Mouse (Mus musculus) kidney, embryonic 14.5 days (tissue): ENCODE results near the gene Tcf15. TPM values are rescaled to one million over a fixed set of nuclear protein-coding genes. Genes with fewer than 3 reads are reported as not detected.

ENCODE experiments used
- ATAC-seq: fragments of 200-750 bp; cut with Nextera tagmentation; 2 replicates; pipeline ENCODE4 v1.8.0; 2017; ENCODE audit warnings: moderate number of reproducible peaks, mild to moderate bottlenecking, moderate TSS enrichment, moderate library complexity; ENCODE audit not compliant: low FRiP score, low TSS enrichment
- H3K27ac ChIP-seq: fragments of 300-500 bp; sonication (generic); 2 replicates; pipeline ENCODE4 v1.5.1; 2014; ENCODE audit warnings: low read depth, mild to moderate bottlenecking, low read length, moderate library complexity, mixed read lengths
- H3K27me3 ChIP-seq: fragments of 300-500 bp; sonication (generic); 2 replicates; pipeline ENCODE4 v1.6.1; 2014; ENCODE audit warnings: mild to moderate bottlenecking, low read length; ENCODE audit not compliant: control insufficient read depth, insufficient read depth
- H3K36me3 ChIP-seq: fragments of 300-500 bp; sonication (generic); 2 replicates; pipeline ENCODE4 v1.6.1; 2014; ENCODE audit warnings: low read length, mixed read lengths; ENCODE audit not compliant: control insufficient read depth, insufficient read depth
- H3K4me1 ChIP-seq: fragments of 300-500 bp; sonication (generic); 2 replicates; pipeline ENCODE4 v1.6.1; 2014; ENCODE audit warnings: low read length, mixed read lengths; ENCODE audit not compliant: control insufficient read depth, insufficient read depth
- H3K4me2 ChIP-seq: fragments of 300-500 bp; sonication (generic); replicated peaks from 2 replicates; pipeline ENCODE4 v1.6.1; 2014; ENCODE audit warnings: low read depth, mild to moderate bottlenecking, low read length
- H3K4me3 ChIP-seq: fragments of 300-500 bp; sonication (generic); 2 replicates; pipeline ENCODE4 v1.5.1; 2014; ENCODE audit warnings: mild to moderate bottlenecking, low read length
- H3K9ac ChIP-seq: fragments of 300-500 bp; sonication (generic); 2 replicates; pipeline ENCODE4 v1.6.1; 2014; ENCODE audit warnings: low read depth, mild to moderate bottlenecking, low read length, moderate library complexity
- H3K9me3 ChIP-seq: fragments of 300-500 bp; sonication (generic); 2 replicates; pipeline ENCODE4 v1.6.1; 2016; ENCODE audit warnings: low read length; ENCODE audit not compliant: control insufficient read depth
- WGBS: fragments of 180-500 bp; shearing (Covaris S2); extraction: QIAGEN DNeasy Blood & Tissue Kit; methylation state at CpG from one replicate; pipeline ENCODE4 v1.1.7; 2014; 5-methylcytosine and 5-hydroxymethylcytosine counted together
- polyA plus RNA-seq: library from polyadenylated mRNA; unstranded; fragments of >200 nt; fragmentation: Nextera tagmentation; extraction: Ambion mirVana; gene quantifications from 2 replicates; pipeline ENCODE4 v1.2.1, GENCODE M21; 2014

Gene Tcf15
- polyA plus RNA-seq, 1 experiment from 2014 or later, result 18.2 TPM

DNA sequence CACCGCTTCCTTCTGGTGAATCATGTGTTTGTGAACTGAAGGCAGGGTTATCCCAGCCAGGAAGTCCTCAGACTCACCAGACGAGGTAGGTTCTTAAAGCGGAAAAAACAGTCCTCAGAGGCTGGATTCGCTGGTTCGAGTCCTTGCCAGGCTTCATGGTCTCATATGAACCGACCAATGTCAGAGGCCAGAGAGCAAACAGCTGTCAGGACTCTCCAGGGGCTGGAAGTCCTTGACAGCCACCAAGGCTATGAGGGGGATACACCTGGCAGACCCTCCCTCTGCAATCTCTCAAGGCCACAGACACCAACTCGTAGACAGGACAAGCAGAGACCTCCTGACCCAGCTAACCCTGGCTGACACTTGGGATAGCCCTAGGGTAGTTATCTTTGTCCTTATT is 45.9 kb downstream of the Tcf15 start:
- H3K36me3 ChIP-seq, result no peaks in the 10 kb centered on the region
- H3K27me3 ChIP-seq, result no peaks in the 10 kb centered on the region
- H3K9ac ChIP-seq, result no peak overlapping the region
- H3K4me1 ChIP-seq, result no peaks in the 10 kb centered on the region
- no peak for ATAC-seq
- no peak overlapping the region for H3K4me2 ChIP-seq
- 54% methylated on average over 7 of the region's 7 CpGs for WGBS
- no peak overlapping the region for H3K4me3 ChIP-seq
- no peaks in the 10 kb centered on the region for H3K9me3 ChIP-seq
- 0 out of 2 replicates have a peak overlapping the region, but pooled peaks have one; percentile 6 for H3K27ac ChIP-seq

- Histone ChIP-seq H3K36me3 (no peaks in the 10 kb centered on the region), H3K9me3 (no peaks in the 10 kb centered on the region), H3K9ac (no peak overlapping the region), H3K27ac (no peak overlapping the region), H3K4me1 (no peaks in the 10 kb centered on the region), H3K4me3 (no peak overlapping the region), H3K27me3 (no peaks in the 10 kb centered on the region), H3K4me2 (no peak overlapping the region)
- 64% methylated on average over 9 of the region's 9 CpGs for WGBS
- no peak; the same call in 1 of the 2 replicates for ATAC-seq
Observed at GRCm38 (mm10) chr2:152189640-152190039, 46.3 kb downstream of the Tcf15 start.

GRCm38 (mm10) chr2:152190161-152190560 is 46.8 kb downstream of the Tcf15 start:
- H3K9me3 ChIP-seq, result no peaks in the 10 kb centered on the region
- H3K4me1 ChIP-seq, result no peaks in the 10 kb centered on the region
- no peaks in the 10 kb centered on the region for H3K36me3 ChIP-seq
- H3K4me3 ChIP-seq, result no peak overlapping the region
- no peak for ATAC-seq
- H3K4me2 ChIP-seq, result no peak overlapping the region
- no peak overlapping the region for H3K27ac ChIP-seq
- H3K9ac ChIP-seq, result no peak overlapping the region
- H3K27me3 ChIP-seq, result no peaks in the 10 kb centered on the region
- 75% methylated on average over 7 of the region's 7 CpGs for WGBS

DNA sequence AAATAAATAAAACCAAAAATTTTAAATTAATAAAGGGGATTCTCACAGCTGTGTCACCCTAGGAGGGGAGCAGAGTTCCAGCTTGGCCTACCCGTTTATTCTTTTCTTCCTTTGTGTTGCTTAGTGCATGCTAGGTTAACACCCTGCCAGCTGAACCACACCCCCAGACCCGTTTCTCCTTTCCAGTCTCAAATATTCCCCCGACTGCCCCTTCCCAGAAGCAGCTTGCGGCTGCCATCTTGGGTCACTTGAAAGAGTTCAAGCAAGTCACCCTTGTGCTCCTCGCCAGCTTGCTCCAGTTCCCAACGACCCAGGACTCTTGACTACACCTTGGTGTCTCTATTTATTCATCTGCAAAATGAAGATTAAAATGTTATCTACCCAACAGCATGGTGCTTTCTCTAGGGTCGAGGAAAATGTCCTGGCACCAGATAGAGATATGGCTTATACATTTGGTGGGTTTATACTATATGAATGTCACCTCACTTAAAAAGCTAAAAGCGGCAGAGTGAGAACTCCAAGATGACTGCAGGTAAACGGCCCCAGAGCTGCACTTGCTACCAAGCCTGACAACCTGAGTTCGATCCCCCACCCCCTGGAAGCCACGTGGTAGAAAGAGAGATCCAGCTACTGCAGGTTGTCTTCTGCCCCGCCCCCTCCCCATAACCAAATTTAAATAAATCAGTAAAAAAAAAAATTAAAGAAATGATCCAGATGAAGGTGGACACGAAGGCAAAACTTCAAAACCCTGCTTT is 49.4 kb downstream of the Tcf15 start:
- H3K4me1 ChIP-seq, result no peaks in the 10 kb centered on the region
- WGBS, result 78% methylated on average over 13 of the region's 13 CpGs
- no peak for ATAC-seq

GRCm38 (mm10) chr2:152193346-152193710 is 50.0 kb downstream of the Tcf15 start:
- 71% methylated on average over 7 of the region's 7 CpGs for WGBS
- no peak overlapping the region for H3K27ac ChIP-seq
- no peaks in the 10 kb centered on the region for H3K36me3 ChIP-seq
- no peaks in the 10 kb centered on the region for H3K27me3 ChIP-seq
- H3K9ac ChIP-seq, result no peak overlapping the region
- no peak overlapping the region for H3K4me3 ChIP-seq
- H3K4me1 ChIP-seq, result no peaks in the 10 kb centered on the region
- H3K9me3 ChIP-seq, result no peaks in the 10 kb centered on the region
- no peak overlapping the region for H3K4me2 ChIP-seq
- no peak for ATAC-seq

More for the DNA sequence above, 49.4 kb downstream of the Tcf15 start:
- H3K9ac ChIP-seq, result no peak overlapping the region
- no peak overlapping the region for H3K4me2 ChIP-seq
- H3K36me3 ChIP-seq, result no peaks in the 10 kb centered on the region
- no peaks in the 10 kb centered on the region for H3K27me3 ChIP-seq
- no peaks in the 10 kb centered on the region for H3K9me3 ChIP-seq
- H3K4me3 ChIP-seq, result no peak overlapping the region
- no peak overlapping the region for H3K27ac ChIP-seq

DNA sequence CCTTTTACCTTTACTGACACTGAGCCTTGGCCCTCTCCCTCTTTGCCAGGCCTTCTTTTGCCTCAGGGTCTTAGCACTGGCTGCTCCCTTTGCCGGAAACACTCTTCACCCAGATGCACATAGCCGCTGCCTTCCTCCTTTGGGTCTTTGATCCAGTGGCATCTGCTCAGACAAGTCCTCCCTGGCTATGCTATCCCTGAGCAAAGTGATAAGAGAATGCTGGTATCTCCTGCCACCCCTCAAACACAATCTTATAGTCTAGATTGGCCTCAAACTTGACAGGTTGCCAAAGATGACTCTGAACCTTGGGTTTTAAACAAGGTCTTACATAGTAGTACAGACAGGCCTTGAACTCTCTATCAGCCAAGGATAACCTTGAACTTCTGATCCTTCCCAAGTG is 51.2 kb downstream of the Tcf15 start:
- H3K4me1 ChIP-seq, result no peaks in the 10 kb centered on the region
- ATAC-seq, result no peak
- 96% methylated on average over 2 of the region's 2 CpGs for WGBS
- no peak overlapping the region for H3K9ac ChIP-seq
- H3K4me2 ChIP-seq, result no peak overlapping the region
- H3K4me3 ChIP-seq, result no peak overlapping the region
- H3K27me3 ChIP-seq, result no peaks in the 10 kb centered on the region
- no peaks in the 10 kb centered on the region for H3K36me3 ChIP-seq
- H3K9me3 ChIP-seq, result no peaks in the 10 kb centered on the region
- H3K27ac ChIP-seq, result no peak overlapping the region

- H3K4me1 ChIP-seq, result no peaks in the 10 kb centered on the region
- no peak overlapping the region for H3K4me2 ChIP-seq
- H3K27me3 ChIP-seq, result no peaks in the 10 kb centered on the region
- H3K9ac ChIP-seq, result no peak overlapping the region
- H3K9me3 ChIP-seq, result no peaks in the 10 kb centered on the region
- 37% methylated on average over 3 of the region's 3 CpGs for WGBS
- no peaks in the 10 kb centered on the region for H3K36me3 ChIP-seq
- no peak for ATAC-seq
- no peak overlapping the region for H3K27ac ChIP-seq
- no peak overlapping the region for H3K4me3 ChIP-seq
Observed at GRCm38 (mm10) chr2:152196896-152197295, 53.5 kb downstream of the Tcf15 start.

DNA sequence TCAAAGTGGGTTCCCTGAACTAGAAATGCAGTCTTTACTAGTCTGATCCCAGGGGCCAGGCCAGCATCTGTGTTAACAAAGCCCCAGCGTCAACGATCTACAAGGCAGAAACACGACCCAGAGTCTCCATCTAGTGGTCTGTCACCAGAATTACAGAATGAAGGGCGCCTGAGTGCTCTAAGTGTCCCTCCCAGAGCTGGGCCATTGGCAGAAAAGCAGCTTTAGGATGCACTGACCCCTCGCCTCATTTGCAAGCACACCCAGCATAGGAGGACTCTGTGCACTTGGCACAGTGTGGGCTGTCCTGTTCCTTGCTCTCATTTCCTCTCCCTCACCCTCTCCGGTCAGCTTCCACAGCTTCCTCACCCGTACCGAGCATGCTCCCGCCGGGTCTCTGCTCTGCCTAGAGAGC is 53.9 kb downstream of the Tcf15 start:
- peak; percentile 73 for ATAC-seq
- Histone ChIP-seq H3K9me3 (no peaks in the 10 kb centered on the region), H3K9ac (no peak overlapping the region), H3K4me2 (no peak overlapping the region), H3K27ac (no peak overlapping the region), H3K4me1 (no peaks in the 10 kb centered on the region), H3K4me3 (no peak overlapping the region), H3K36me3 (no peaks in the 10 kb centered on the region), H3K27me3 (no peaks in the 10 kb centered on the region)
- WGBS, result 44% methylated on average over 10 of the region's 10 CpGs
